Mouse (Mus musculus) stomach, postnatal 0 days (tissue): ENCODE data around the gene Nxpe5.

ENCODE experiments used
- CTCF ChIP-seq: IDR thresholded peaks from 2 replicates; pipeline ENCODE4 v1.5.1; 2016; ENCODE audit warnings: antibody characterized with exemption, low read depth, mild to moderate bottlenecking, moderate library complexity
- EP300 ChIP-seq: optimal IDR thresholded peaks from 2 replicates; pipeline ENCODE3; 2016; ENCODE audit warnings: antibody characterized with exemption

GRCm38 (mm10) chr5:138277994-138278393, 52.3 kb downstream of the Nxpe5 start:
- TF ChIP-seq CTCF (no peak), EP300 (no peak)
